Mouse (Mus musculus): ENCODE measurements at regions not wholly inside any gene's neighbourhood (a gene's known extent, or its start where the extent isn't known, plus 50 kb on each side); places are given as distances from the start of the nearest gene placed in this dataset.

- H3K9me3 ChIP-seq (ENCODE audit: control insufficient read depth, low read length), result no peaks in the 10 kb centered on the region
- no peak overlapping the region for H3K4me2 ChIP-seq (ENCODE audit: low read length)
- H3K4me3 ChIP-seq (replicated peaks; ENCODE audit: low read length), result no peak overlapping the region
- no peaks in the 10 kb centered on the region for H3K27me3 ChIP-seq (replicated peaks; ENCODE audit: control insufficient read depth, insufficient read depth, low read length)
- H3K9ac ChIP-seq (replicated peaks; ENCODE audit: low read depth, low read length), result no peak overlapping the region
- H3K4me1 ChIP-seq (replicated peaks; ENCODE audit: control insufficient read depth, insufficient read depth, low read length), result peaks cover 4% of the 10 kb centered on the region; the same call in 1 of the 2 replicates
- no peak for ATAC-seq
- no peak overlapping the region for H3K27ac ChIP-seq (ENCODE audit: low read length)
- no peaks in the 10 kb centered on the region for H3K36me3 ChIP-seq (ENCODE audit: control insufficient read depth, insufficient read depth)
- 31% methylated on average over 6 of the region's 6 CpGs for WGBS
Measured at GRCm38 (mm10) chr1:36009010-36009619, 59.1 kb upstream of the Hs6st1 start.

- H3K27me3 ChIP-seq (replicated peaks; ENCODE audit: control insufficient read depth, insufficient read depth, low read length), result no peaks in the 10 kb centered on the region
- no peak for ATAC-seq
- H3K36me3 ChIP-seq (ENCODE audit: control insufficient read depth, insufficient read depth), result no peaks in the 10 kb centered on the region
- WGBS, result 90% methylated on average over 7 of the region's 7 CpGs
- H3K4me3 ChIP-seq (replicated peaks; ENCODE audit: low read length), result no peak overlapping the region
- no peak overlapping the region for H3K4me2 ChIP-seq (ENCODE audit: low read length)
- H3K27ac ChIP-seq (ENCODE audit: low read length), result no peak overlapping the region
- no peak overlapping the region for H3K9ac ChIP-seq (replicated peaks; ENCODE audit: low read depth, low read length)
- peaks cover 4% of the 10 kb centered on the region; the same call in 1 of the 2 replicates for H3K4me1 ChIP-seq (replicated peaks; ENCODE audit: control insufficient read depth, insufficient read depth, low read length)
- H3K9me3 ChIP-seq (ENCODE audit: control insufficient read depth, low read length), result no peaks in the 10 kb centered on the region
Measured at GRCm38 (mm10) chr1:36010151-36010550, 58.0 kb upstream of the Hs6st1 start.

DNA sequence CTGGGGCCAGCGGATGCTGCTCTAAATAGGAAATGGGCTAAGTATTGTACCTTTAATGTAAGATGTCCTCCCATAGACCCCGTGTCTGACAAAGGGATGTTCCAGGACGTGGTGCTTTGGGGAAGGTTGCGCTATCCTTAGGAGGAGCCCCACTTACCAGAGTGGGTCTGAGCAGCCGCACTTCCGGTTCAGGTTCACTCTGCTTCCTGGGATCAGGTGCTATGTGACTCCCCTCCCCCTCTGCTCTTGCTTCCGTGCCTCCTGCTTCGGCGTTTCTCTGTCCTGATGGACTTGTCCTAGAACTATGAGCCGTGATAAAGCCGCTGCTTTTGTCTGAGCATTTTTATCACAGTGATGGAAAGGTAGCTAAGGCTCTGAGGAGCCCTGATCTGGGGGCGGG is 57.4 kb upstream of the Hs6st1 start:
- peaks cover 4% of the 10 kb centered on the region; the same call in 1 of the 2 replicates for H3K4me1 ChIP-seq (replicated peaks; ENCODE audit: control insufficient read depth, insufficient read depth, low read length)
- no peak overlapping the region for H3K4me2 ChIP-seq (ENCODE audit: low read length)
- no peaks in the 10 kb centered on the region for H3K9me3 ChIP-seq (ENCODE audit: control insufficient read depth, low read length)
- H3K27me3 ChIP-seq (replicated peaks; ENCODE audit: control insufficient read depth, insufficient read depth, low read length), result no peaks in the 10 kb centered on the region
- no peak overlapping the region for H3K27ac ChIP-seq (ENCODE audit: low read length)
- H3K36me3 ChIP-seq (ENCODE audit: control insufficient read depth, insufficient read depth), result no peaks in the 10 kb centered on the region
- 86% methylated on average over 12 of the region's 12 CpGs for WGBS
- H3K9ac ChIP-seq (replicated peaks; ENCODE audit: low read depth, low read length), result no peak overlapping the region
- no peak overlapping the region for H3K4me3 ChIP-seq (replicated peaks; ENCODE audit: low read length)
- ATAC-seq, result no peak

DNA sequence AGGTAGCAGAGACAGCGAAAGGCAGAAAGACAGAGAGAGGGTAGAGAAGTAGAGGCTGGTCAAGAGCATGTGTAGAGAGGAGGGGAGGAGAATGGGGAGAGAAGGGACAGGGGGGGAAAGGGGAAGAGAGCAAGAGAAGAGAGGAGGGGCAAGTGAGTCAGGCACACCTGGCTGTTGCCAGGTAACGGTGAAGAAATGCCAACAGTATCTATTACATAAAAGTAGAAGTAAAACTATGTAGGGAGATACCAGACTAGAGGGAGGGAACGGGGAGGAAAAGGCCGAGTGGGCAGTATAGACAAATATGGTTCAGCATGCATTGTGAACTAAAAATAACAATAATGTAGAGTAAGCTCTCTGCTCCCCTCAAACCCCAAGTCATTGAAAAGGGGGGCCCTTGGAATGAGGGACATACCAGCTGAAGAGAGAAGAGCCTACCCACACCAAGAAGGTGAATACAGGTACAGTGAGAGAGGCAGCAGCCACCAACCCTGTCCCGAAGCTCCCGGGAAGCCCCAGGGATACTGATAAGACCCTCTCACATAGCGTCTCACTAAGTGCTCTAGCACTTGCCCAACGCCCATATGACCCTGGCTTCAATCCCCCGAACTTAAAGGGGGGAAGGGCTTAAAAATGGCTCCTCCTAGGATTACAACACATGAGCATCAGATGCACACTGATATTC is 56.0 kb upstream of the Hs6st1 start:
- H3K9ac ChIP-seq (replicated peaks; ENCODE audit: low read depth, low read length), result no peak overlapping the region
- H3K36me3 ChIP-seq (ENCODE audit: control insufficient read depth, insufficient read depth), result no peaks in the 10 kb centered on the region
- H3K4me1 ChIP-seq (replicated peaks; ENCODE audit: control insufficient read depth, insufficient read depth, low read length), result peaks cover 8% of the 10 kb centered on the region; the same call in 1 of the 2 replicates
- no peak overlapping the region for H3K27ac ChIP-seq (ENCODE audit: low read length)
- WGBS, result 82% methylated on average over 9 of the region's 9 CpGs
- no peak for ATAC-seq
- no peak overlapping the region for H3K4me3 ChIP-seq (replicated peaks; ENCODE audit: low read length)
- H3K9me3 ChIP-seq (ENCODE audit: control insufficient read depth, low read length), result no peaks in the 10 kb centered on the region
- H3K4me2 ChIP-seq (ENCODE audit: low read length), result no peak overlapping the region
- H3K27me3 ChIP-seq (replicated peaks; ENCODE audit: control insufficient read depth, insufficient read depth, low read length), result no peaks in the 10 kb centered on the region

GRCm38 (mm10) chr1:36013823-36014341 is 54.3 kb upstream of the Hs6st1 start:
- Histone ChIP-seq H3K4me1 (replicated peaks; ENCODE audit: control insufficient read depth, insufficient read depth, low read length) (peaks cover 6% of the 10 kb centered on the region; the same call in 1 of the 2 replicates), H3K9ac (replicated peaks; ENCODE audit: low read depth, low read length) (no peak overlapping the region), H3K27ac (ENCODE audit: low read length) (no peak overlapping the region), H3K4me2 (ENCODE audit: low read length) (no peak overlapping the region), H3K9me3 (ENCODE audit: control insufficient read depth, low read length) (no peaks in the 10 kb centered on the region), H3K27me3 (replicated peaks; ENCODE audit: control insufficient read depth, insufficient read depth, low read length) (no peaks in the 10 kb centered on the region), H3K4me3 (replicated peaks; ENCODE audit: low read length) (no peak overlapping the region), H3K36me3 (ENCODE audit: control insufficient read depth, insufficient read depth) (no peaks in the 10 kb centered on the region)
- WGBS, result 29% methylated on average over 11 of the region's 11 CpGs
- ATAC-seq, result no peak

DNA sequence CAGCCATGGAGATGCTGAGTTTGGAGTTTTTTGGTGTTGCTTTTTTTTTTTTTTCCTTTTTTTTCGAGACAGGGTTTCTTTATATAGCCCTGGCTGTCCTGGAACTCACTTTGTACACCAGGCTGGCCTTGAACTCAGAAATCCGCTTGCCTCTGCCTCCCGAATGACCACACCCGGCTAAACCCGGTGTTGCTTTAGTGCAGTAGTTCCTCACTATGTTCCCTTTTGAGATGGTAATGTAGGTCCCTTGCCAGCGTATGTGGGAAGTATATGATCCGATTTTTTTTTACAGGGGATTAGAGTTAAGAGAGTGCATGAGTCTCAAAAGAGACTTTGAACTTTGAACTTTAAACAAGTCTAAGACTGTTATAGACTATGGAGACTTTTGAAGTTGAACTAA is 53.8 kb upstream of the Hs6st1 start:
- peaks cover 5% of the 10 kb centered on the region; the same call in 1 of the 2 replicates for H3K4me1 ChIP-seq (replicated peaks; ENCODE audit: control insufficient read depth, insufficient read depth, low read length)
- ATAC-seq, result no peak
- H3K27ac ChIP-seq (ENCODE audit: low read length), result no peak overlapping the region
- no peak overlapping the region for H3K9ac ChIP-seq (replicated peaks; ENCODE audit: low read depth, low read length)
- no peaks in the 10 kb centered on the region for H3K9me3 ChIP-seq (ENCODE audit: control insufficient read depth, low read length)
- H3K27me3 ChIP-seq (replicated peaks; ENCODE audit: control insufficient read depth, insufficient read depth, low read length), result no peaks in the 10 kb centered on the region
- H3K4me3 ChIP-seq (replicated peaks; ENCODE audit: low read length), result no peak overlapping the region
- H3K36me3 ChIP-seq (ENCODE audit: control insufficient read depth, insufficient read depth), result no peaks in the 10 kb centered on the region
- no peak overlapping the region for H3K4me2 ChIP-seq (ENCODE audit: low read length)
- 74% methylated on average over 7 of the region's 7 CpGs for WGBS

- no peaks in the 10 kb centered on the region for H3K9me3 ChIP-seq (ENCODE audit: control insufficient read depth, low read length)
- no peak overlapping the region for H3K9ac ChIP-seq (replicated peaks; ENCODE audit: low read depth, low read length)
- H3K4me1 ChIP-seq (replicated peaks; ENCODE audit: control insufficient read depth, insufficient read depth, low read length), result peaks cover 5% of the 10 kb centered on the region; the same call in 1 of the 2 replicates
- no peak overlapping the region for H3K4me2 ChIP-seq (ENCODE audit: low read length)
- H3K27ac ChIP-seq (ENCODE audit: low read length), result no peak overlapping the region
- H3K27me3 ChIP-seq (replicated peaks; ENCODE audit: control insufficient read depth, insufficient read depth, low read length), result no peaks in the 10 kb centered on the region
- WGBS, result 84% methylated on average over 5 of the region's 5 CpGs
- no peaks in the 10 kb centered on the region for H3K36me3 ChIP-seq (ENCODE audit: control insufficient read depth, insufficient read depth)
- no peak for ATAC-seq
- no peak overlapping the region for H3K4me3 ChIP-seq (replicated peaks; ENCODE audit: low read length)
Measured at GRCm38 (mm10) chr1:36015210-36015609, 53.0 kb upstream of the Hs6st1 start.

DNA sequence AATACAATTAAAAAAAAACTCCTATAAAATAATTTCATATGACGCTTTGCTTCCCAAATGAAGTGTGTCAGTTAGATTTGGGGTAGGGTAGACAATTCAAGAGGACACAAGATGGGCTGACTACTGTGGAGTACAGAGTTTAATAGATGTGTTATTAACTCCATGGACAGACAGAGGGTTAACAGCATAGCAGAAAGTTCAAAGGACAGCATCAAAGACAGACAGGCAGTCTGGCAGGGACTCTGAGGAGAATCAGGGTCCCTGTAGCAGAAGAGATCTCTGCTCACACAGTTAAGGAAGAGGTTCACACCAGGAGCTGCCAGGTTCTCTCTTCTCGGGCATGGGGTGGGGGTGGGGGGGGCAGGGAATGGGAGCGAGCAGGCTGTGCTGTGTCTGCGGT is 51.6 kb upstream of the Hs6st1 start:
- no peak overlapping the region for H3K4me2 ChIP-seq (ENCODE audit: low read length)
- H3K9ac ChIP-seq (replicated peaks; ENCODE audit: low read depth, low read length), result no peak overlapping the region
- no peaks in the 10 kb centered on the region for H3K36me3 ChIP-seq (ENCODE audit: control insufficient read depth, insufficient read depth)
- H3K27me3 ChIP-seq (replicated peaks; ENCODE audit: control insufficient read depth, insufficient read depth, low read length), result no peaks in the 10 kb centered on the region
- WGBS, result 37% methylated on average over 4 of the region's 4 CpGs
- no peaks in the 10 kb centered on the region for H3K9me3 ChIP-seq (ENCODE audit: control insufficient read depth, low read length)
- no peak overlapping the region for H3K27ac ChIP-seq (ENCODE audit: low read length)
- no peak for ATAC-seq
- H3K4me1 ChIP-seq (replicated peaks; ENCODE audit: control insufficient read depth, insufficient read depth, low read length), result peaks cover 5% of the 10 kb centered on the region; the same call in 1 of the 2 replicates
- H3K4me3 ChIP-seq (replicated peaks; ENCODE audit: low read length), result no peak overlapping the region

DNA sequence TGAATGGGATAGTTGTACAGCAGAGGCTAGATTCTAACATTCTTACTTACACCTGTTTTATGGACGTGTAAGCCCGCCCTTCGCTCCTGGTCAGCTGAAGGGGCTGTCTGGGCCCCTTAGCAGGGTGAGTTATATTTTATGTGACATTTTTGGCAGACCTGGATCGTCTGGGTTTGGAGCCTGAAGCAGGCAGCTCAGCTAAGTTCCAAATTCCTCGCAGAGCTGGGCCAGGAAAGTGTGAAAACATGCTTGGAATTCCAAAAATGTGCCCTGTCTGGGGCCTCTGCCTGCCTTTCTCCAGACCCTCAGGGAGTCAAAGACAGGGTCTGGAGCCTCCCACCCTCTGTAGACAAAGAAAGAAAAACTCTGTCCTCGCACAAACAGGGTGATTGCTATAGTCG is 51.1 kb upstream of the Hs6st1 start:
- Histone ChIP-seq H3K9ac (replicated peaks; ENCODE audit: low read depth, low read length) (no peak overlapping the region), H3K4me1 (replicated peaks; ENCODE audit: control insufficient read depth, insufficient read depth, low read length) (peaks cover 5% of the 10 kb centered on the region; the same call in 1 of the 2 replicates), H3K4me2 (ENCODE audit: low read length) (no peak overlapping the region), H3K9me3 (ENCODE audit: control insufficient read depth, low read length) (no peaks in the 10 kb centered on the region), H3K4me3 (replicated peaks; ENCODE audit: low read length) (no peak overlapping the region), H3K27ac (ENCODE audit: low read length) (no peak overlapping the region), H3K36me3 (ENCODE audit: control insufficient read depth, insufficient read depth) (no peaks in the 10 kb centered on the region), H3K27me3 (replicated peaks; ENCODE audit: control insufficient read depth, insufficient read depth, low read length) (no peaks in the 10 kb centered on the region)
- no peak for ATAC-seq
- 10% methylated on average over 7 of the region's 7 CpGs for WGBS

Measured in forebrain, embryonic 16.5 days (tissue).